Mouse (Mus musculus): ENCODE data around the gene Nebl.

Gene Nebl

DNA sequence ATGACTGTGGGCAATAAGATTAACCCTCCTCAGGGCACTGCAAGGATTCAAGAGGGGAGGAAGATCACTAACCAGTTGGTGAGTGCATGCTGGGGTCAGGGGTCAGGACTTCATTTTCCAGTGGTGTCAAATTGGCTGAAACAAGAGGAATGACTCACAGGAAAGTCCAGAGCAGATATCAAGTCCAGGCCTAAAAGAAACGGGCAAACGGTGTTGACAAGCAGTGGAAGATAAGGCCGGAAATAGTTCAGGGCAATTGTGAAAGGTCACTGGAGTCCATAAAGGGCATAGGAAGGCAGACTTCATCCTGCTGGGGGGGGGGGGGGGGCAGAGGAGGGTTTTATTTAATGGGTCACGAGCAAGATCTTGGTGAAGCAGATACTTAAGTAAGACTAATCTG, 207.5 kb downstream of the Nebl start:
- DNase-seq (ENCODE audit: low spot score in 2 of 2): no peak

- DNase-seq (ENCODE audit: low spot score in 2 of 2): no peak
These were observed 215.6 kb downstream of the Nebl start for GRCm38 (mm10) chr2:17515686-17516085.

- DNase-seq (ENCODE audit: low spot score in 2 of 2): no peak
These were observed 216.5 kb downstream of the Nebl start for GRCm38 (mm10) chr2:17514765-17515164.

GRCm38 (mm10) chr2:17509942-17510341, 221.3 kb downstream of the Nebl start:
- no peak for DNase-seq (ENCODE audit: low spot score in 2 of 2)

GRCm38 (mm10) chr2:17507362-17507761, 223.9 kb downstream of the Nebl start:
- no peak for DNase-seq (ENCODE audit: low spot score in 2 of 2)

- no peak for DNase-seq (ENCODE audit: low spot score in 2 of 2)
These were observed 227.0 kb downstream of the Nebl start for GRCm38 (mm10) chr2:17504115-17504774.

GRCm38 (mm10) chr2:17501075-17501474, 230.2 kb downstream of the Nebl start:
- no peak for DNase-seq (ENCODE audit: low spot score in 2 of 2)

GRCm38 (mm10) chr2:17465517-17466174, 265.6 kb downstream of the Nebl start:
- DNase-seq (ENCODE audit: low spot score in 2 of 2): no peak

GRCm38 (mm10) chr2:17460434-17460833, 270.8 kb downstream of the Nebl start:
- DNase-seq (ENCODE audit: low spot score in 2 of 2): no peak

GRCm38 (mm10) chr2:17453676-17454075, 277.6 kb downstream of the Nebl start:
- DNase-seq (ENCODE audit: low spot score in 2 of 2): no peak

- no peak for DNase-seq (ENCODE audit: low spot score in 2 of 2)
These were observed 282.9 kb downstream of the Nebl start for GRCm38 (mm10) chr2:17448341-17448740.

- DNase-seq (ENCODE audit: low spot score in 2 of 2): no peak
These were observed 287.7 kb downstream of the Nebl start for GRCm38 (mm10) chr2:17443581-17443980.

GRCm38 (mm10) chr2:17438317-17438716, 292.9 kb downstream of the Nebl start:
- DNase-seq (ENCODE audit: low spot score in 2 of 2): no peak

GRCm38 (mm10) chr2:17436739-17437440, 294.4 kb downstream of the Nebl start:
- DNase-seq (ENCODE audit: low spot score in 2 of 2): no peak

DNA sequence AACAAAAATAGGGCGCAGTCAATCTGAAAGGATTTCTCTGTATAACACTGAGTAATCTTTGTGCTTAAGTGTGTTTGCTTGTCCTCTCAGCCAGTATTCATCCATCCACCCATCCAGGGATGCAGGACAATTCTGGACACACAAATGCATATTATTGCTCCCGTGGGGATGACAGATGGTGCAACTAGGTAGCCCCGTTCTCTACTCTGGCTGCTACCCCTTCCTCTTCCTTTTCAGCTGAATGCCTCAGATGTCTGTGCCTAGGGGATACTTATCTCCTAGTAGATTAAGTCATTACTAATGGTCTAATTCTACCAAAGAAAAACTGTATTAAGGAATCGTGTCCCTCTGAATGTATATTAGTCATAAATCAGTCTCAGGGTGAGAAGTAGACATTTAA, 296.0 kb downstream of the Nebl start:
- DNase-seq (ENCODE audit: low spot score in 2 of 2): no peak

- no peak for DNase-seq (ENCODE audit: low spot score in 2 of 2)
These were observed 302.2 kb downstream of the Nebl start for GRCm38 (mm10) chr2:17429028-17429427.

DNA sequence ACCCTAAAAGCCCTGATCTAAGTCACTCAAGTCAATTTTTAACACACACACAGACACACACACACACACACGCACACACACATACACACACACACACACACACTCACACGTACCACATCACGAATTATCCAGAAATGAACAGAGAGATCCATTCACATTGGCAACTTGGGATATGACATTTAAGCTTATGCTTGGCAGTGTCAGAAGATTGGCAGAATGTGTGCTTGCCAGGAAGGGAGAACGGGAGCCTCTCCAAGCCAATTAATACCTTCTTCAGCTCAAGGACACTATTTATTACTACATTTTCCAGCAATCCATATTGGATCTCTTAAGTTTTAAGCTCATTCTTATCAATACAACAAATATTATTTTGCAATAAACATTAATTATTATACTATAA, 303.1 kb downstream of the Nebl start:
- DNase-seq (ENCODE audit: low spot score in 2 of 2): no peak

DNA sequence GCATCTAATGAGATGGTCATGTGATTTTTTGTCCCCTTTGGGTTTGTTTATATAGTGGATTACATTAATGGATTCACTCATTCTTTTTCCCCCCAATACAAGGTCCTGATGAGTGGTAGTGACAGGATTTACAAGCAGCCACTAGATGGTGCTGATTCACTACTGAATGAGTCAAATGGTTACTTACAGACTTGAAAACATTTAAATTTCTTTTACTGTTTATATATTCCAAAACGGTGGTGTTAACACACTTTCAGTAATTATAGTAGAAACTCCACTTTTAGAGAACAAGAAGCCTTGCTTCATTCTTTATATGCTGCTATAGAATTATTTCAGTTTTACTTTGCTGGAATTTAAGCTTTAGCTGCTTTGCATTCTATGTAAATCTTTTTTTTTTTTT, 308.3 kb downstream of the Nebl start:
- no peak for DNase-seq (ENCODE audit: low spot score in 2 of 2)

GRCm38 (mm10) chr2:17415347-17415746, 315.9 kb downstream of the Nebl start:
- DNase-seq (ENCODE audit: low spot score in 2 of 2): no peak

GRCm38 (mm10) chr2:17414324-17414723, 316.9 kb downstream of the Nebl start:
- DNase-seq (ENCODE audit: low spot score in 2 of 2): no peak

GRCm38 (mm10) chr2:17413496-17414268, 317.6 kb downstream of the Nebl start:
- DNase-seq (ENCODE audit: low spot score in 2 of 2): no peak

DNA sequence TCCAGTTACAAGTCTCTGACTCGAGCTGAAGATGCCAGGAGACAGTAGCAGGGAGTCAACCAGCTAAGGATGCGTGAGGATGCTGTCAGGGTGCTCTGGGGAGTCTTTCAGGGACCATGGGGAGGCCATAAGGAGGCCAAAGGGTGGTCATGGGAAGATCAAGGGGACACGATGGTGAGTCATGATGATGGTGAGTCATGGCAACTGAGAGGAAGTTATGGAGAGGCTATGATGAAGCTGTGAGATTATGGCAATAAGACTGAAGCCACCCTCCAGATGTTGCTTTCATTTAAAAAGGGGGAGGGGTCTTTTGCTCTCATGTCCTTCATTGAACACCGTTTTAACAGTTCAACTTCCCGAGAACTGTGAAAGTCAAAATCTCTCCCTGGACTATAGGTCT, 322.0 kb downstream of the Nebl start:
- no peak for DNase-seq (ENCODE audit: low spot score in 2 of 2)
